Mouse (Mus musculus): ENCODE data around the gene Caskin2. TPM values are rescaled to one million over a fixed set of nuclear protein-coding genes. Genes with fewer than 3 reads are reported as not detected.

Gene Caskin2
- polyA plus RNA-seq, 1 experiment from 2014 or later, result 16.2 TPM

DNA sequence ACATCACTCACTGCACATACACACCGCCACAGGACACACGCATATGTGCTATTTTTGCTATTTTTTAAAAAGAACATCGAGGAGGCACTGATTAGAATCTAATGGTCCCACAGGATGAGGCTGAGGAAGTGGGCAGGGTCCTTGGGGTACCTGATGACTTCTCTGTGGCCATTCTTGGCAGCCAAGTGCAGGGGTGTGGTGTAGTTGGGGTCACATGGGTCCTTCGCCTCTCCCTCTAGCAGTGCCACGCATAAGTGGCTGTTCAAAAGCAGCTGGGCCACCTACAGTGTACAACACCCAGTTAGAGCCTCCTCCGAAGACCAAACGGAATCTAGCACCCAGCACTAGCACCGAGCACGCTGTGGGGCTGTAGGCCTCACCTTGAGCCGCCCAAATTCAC, 7.3 kb downstream of the Caskin2 start:
- no peak overlapping the region for H3K4me3 ChIP-seq (ENCODE audit: low read depth, low read length)
- WGBS, result 97% methylated on average over 10 of the region's 10 CpGs
- H3K36me3 ChIP-seq (ENCODE audit: control insufficient read depth, insufficient read depth, low read length), result peaks cover 41% of the 10 kb centered on the region
- H3K9me3 ChIP-seq (ENCODE audit: control insufficient read depth, low read length), result no peaks in the 10 kb centered on the region
- H3K4me2 ChIP-seq (ENCODE audit: low read depth, severe bottlenecking), result no peak overlapping the region
- 0 out of 2 replicates have a peak, but pooled peaks cover 9% of the 10 kb centered on the region for H3K4me1 ChIP-seq (ENCODE audit: control insufficient read depth, insufficient read depth, low read length)
- H3K27ac ChIP-seq (replicated peaks; ENCODE audit: low read depth, low read length), result no peak overlapping the region
- no peak for DNase-seq (ENCODE audit: low spot score)
- ATAC-seq (ENCODE audit: insufficient number of reproducible peaks, low FRiP score, low TSS enrichment, low read depth), result no peak
- no peaks in the 10 kb centered on the region for H3K27me3 ChIP-seq (ENCODE audit: control insufficient read depth, insufficient read depth, low read length)
- H3K9ac ChIP-seq (ENCODE audit: low read length), result no peak overlapping the region

DNA sequence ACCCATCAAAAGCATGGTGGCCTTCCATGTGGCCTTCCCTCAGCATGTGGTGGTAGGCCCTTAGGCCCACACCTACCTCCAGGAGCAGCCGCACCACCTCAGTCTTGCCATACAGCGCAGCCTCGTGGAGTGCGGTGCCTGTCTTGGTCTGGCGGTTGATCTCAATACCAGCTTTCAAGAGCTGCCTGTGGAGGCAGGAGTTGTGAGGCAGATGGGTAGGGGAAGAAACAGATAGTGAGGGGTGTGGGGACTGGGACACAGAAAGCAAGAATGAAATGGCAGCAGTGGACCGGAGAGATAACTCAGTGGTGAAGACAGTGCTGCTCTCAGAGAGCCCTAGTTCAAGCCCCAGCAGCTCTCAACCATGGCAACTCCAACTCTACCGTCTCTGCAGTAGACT, 8.4 kb downstream of the Caskin2 start:
- Histone ChIP-seq H3K9ac (ENCODE audit: low read length) (no peak overlapping the region), H3K27me3 (ENCODE audit: control insufficient read depth, insufficient read depth, low read length) (no peaks in the 10 kb centered on the region), H3K27ac (replicated peaks; ENCODE audit: low read depth, low read length) (no peak overlapping the region), H3K36me3 (ENCODE audit: control insufficient read depth, insufficient read depth, low read length) (peaks cover 44% of the 10 kb centered on the region), H3K4me3 (ENCODE audit: low read depth, low read length) (no peak overlapping the region), H3K9me3 (ENCODE audit: control insufficient read depth, low read length) (no peaks in the 10 kb centered on the region), H3K4me2 (ENCODE audit: low read depth, severe bottlenecking) (no peak overlapping the region), H3K4me1 (ENCODE audit: control insufficient read depth, insufficient read depth, low read length) (0 out of 2 replicates have a peak, but pooled peaks cover 9% of the 10 kb centered on the region)
- ATAC-seq (ENCODE audit: insufficient number of reproducible peaks, low FRiP score, low TSS enrichment, low read depth) (no peak), DNase-seq (ENCODE audit: low spot score) (no peak)
- WGBS, result 97% methylated on average over 7 of the region's 7 CpGs

- DNase-seq (ENCODE audit: low spot score) (no peak), ATAC-seq (ENCODE audit: insufficient number of reproducible peaks, low FRiP score, low TSS enrichment, low read depth) (no peak)
- H3K9ac ChIP-seq (ENCODE audit: low read length), result no peak overlapping the region
- no peak overlapping the region for H3K27ac ChIP-seq (replicated peaks; ENCODE audit: low read depth, low read length)
- H3K4me3 ChIP-seq (ENCODE audit: low read depth, low read length), result no peak overlapping the region
- no peaks in the 10 kb centered on the region for H3K27me3 ChIP-seq (ENCODE audit: control insufficient read depth, insufficient read depth, low read length)
- 94% methylated on average over 24 of the region's 24 CpGs for WGBS
- H3K4me1 ChIP-seq (ENCODE audit: control insufficient read depth, insufficient read depth, low read length), result no peaks in the 10 kb centered on the region
- H3K4me2 ChIP-seq (ENCODE audit: low read depth, severe bottlenecking), result no peak overlapping the region
- H3K36me3 ChIP-seq (ENCODE audit: control insufficient read depth, insufficient read depth, low read length), result peaks cover 51% of the 10 kb centered on the region
- no peaks in the 10 kb centered on the region for H3K9me3 ChIP-seq (ENCODE audit: control insufficient read depth, low read length)
These were observed 10.2 kb downstream of the Caskin2 start for GRCm38 (mm10) chr11:115803072-115803709.

DNA sequence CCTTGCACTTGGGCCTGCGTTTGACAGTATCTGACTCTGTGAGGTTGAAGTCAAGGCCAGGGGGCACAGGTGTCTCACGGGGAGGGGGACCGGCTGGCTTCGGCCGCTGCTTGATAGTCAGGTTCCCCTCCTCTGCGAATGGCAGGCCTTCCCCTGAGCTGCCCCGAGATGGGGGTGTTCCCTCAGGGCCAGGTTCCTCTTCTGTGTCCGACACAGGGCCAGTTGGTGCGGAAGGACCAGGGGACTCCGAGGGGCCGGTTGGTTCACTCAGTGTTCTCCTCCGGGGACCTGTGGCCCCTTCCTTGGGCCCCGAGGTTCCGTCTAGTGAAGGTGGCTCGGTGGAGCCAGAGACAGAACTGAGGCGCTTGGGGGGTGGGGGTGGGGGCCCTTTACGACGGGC, 12.5 kb downstream of the Caskin2 start:
- no peak overlapping the region for H3K27ac ChIP-seq (replicated peaks; ENCODE audit: low read depth, low read length)
- 93% methylated on average over 18 of the region's 18 CpGs for WGBS
- no peak for ATAC-seq (ENCODE audit: insufficient number of reproducible peaks, low FRiP score, low TSS enrichment, low read depth)

GRCm38 (mm10) chr11:115797665-115798064, 15.8 kb downstream of the Caskin2 start:
- no peak overlapping the region for H3K27ac ChIP-seq (replicated peaks; ENCODE audit: low read depth, low read length)
- no peak for ATAC-seq (ENCODE audit: insufficient number of reproducible peaks, low FRiP score, low TSS enrichment, low read depth)
- no peak overlapping the region for H3K9ac ChIP-seq (ENCODE audit: low read length)
- 89% methylated on average over 9 of the region's 9 CpGs for WGBS
- no peaks in the 10 kb centered on the region for H3K9me3 ChIP-seq (ENCODE audit: control insufficient read depth, low read length)
- peaks cover 52% of the 10 kb centered on the region for H3K36me3 ChIP-seq (ENCODE audit: control insufficient read depth, insufficient read depth, low read length)
- H3K4me1 ChIP-seq (ENCODE audit: control insufficient read depth, insufficient read depth, low read length), result no peaks in the 10 kb centered on the region
- DNase-seq (ENCODE audit: low spot score), result no peak
- no peak overlapping the region for H3K4me3 ChIP-seq (ENCODE audit: low read depth, low read length)
- H3K4me2 ChIP-seq (ENCODE audit: low read depth, severe bottlenecking), result no peak overlapping the region
- no peaks in the 10 kb centered on the region for H3K27me3 ChIP-seq (ENCODE audit: control insufficient read depth, insufficient read depth, low read length)

More for the DNA sequence above, 12.5 kb downstream of the Caskin2 start:
- H3K36me3 ChIP-seq (ENCODE audit: control insufficient read depth, insufficient read depth, low read length), result peaks cover 54% of the 10 kb centered on the region
- no peak for DNase-seq (ENCODE audit: low spot score)
- H3K4me1 ChIP-seq (ENCODE audit: control insufficient read depth, insufficient read depth, low read length), result no peaks in the 10 kb centered on the region
- no peak overlapping the region for H3K4me2 ChIP-seq (ENCODE audit: low read depth, severe bottlenecking)
- no peak overlapping the region for H3K4me3 ChIP-seq (ENCODE audit: low read depth, low read length)
- no peak overlapping the region for H3K9ac ChIP-seq (ENCODE audit: low read length)
- no peaks in the 10 kb centered on the region for H3K27me3 ChIP-seq (ENCODE audit: control insufficient read depth, insufficient read depth, low read length)
- no peaks in the 10 kb centered on the region for H3K9me3 ChIP-seq (ENCODE audit: control insufficient read depth, low read length)

- no peaks in the 10 kb centered on the region for H3K4me1 ChIP-seq (ENCODE audit: control insufficient read depth, insufficient read depth, low read length)
- 82% methylated on average over 15 of the region's 15 CpGs for WGBS
- H3K9me3 ChIP-seq (ENCODE audit: control insufficient read depth, low read length), result no peaks in the 10 kb centered on the region
- peaks cover 50% of the 10 kb centered on the region for H3K36me3 ChIP-seq (ENCODE audit: control insufficient read depth, insufficient read depth, low read length)
- H3K27me3 ChIP-seq (ENCODE audit: control insufficient read depth, insufficient read depth, low read length), result no peaks in the 10 kb centered on the region
- ATAC-seq (ENCODE audit: insufficient number of reproducible peaks, low FRiP score, low TSS enrichment, low read depth), result no peak
- no peak for DNase-seq (ENCODE audit: low spot score)
- no peak overlapping the region for H3K4me2 ChIP-seq (ENCODE audit: low read depth, severe bottlenecking)
- no peak overlapping the region for H3K4me3 ChIP-seq (ENCODE audit: low read depth, low read length)
- no peak overlapping the region for H3K27ac ChIP-seq (replicated peaks; ENCODE audit: low read depth, low read length)
- no peak overlapping the region for H3K9ac ChIP-seq (ENCODE audit: low read length)
These were observed 16.5 kb downstream of the Caskin2 start for GRCm38 (mm10) chr11:115796898-115797297.

DNA sequence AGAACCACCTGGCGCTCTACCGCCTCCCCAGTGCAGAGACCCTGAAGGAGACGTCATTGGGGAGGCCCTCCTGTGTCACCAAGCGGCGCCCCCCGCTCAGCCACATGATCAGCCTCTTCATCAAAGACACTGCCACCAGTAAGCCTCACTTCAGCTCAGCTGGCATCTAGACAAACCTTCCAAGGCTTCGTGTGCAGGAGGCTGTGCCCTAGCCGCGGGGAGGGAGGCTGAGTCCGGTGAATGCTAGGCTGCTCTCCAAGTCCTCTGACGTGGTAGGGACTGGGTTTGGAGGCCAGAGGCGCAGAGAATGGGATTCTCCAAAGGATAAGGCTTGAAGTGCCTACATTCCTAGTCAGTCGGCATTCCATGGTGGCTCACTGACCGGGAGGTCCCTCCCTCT, 21.1 kb downstream of the Caskin2 start:
- DNase-seq (ENCODE audit: low spot score), result no peak
- WGBS, result 91% methylated on average over 14 of the region's 14 CpGs
- H3K36me3 ChIP-seq (ENCODE audit: control insufficient read depth, insufficient read depth, low read length), result peaks cover 25% of the 10 kb centered on the region

DNA sequence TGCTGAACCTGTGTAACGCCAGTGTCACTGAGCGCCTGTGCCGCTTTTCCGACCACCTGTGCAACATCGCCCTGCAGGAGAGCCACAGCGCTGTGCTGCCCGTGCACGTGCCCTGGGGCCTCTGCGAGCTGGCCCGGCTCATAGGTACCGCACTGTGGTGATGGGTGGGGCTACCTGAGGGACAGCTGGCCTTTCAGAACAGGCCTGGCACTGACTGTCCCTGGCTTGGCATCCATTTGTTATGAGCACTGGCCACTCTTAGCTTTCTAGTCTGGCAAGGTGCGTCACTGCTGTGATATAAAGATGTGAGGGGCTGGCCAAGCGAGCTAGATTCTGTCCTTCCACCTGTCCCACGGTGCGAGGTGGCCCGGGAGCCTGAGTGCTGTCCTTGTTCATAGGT, 21.5 kb downstream of the Caskin2 start:
- peaks cover 22% of the 10 kb centered on the region for H3K36me3 ChIP-seq (ENCODE audit: control insufficient read depth, insufficient read depth, low read length)
- 92% methylated on average over 16 of the region's 16 CpGs for WGBS
- ATAC-seq (ENCODE audit: insufficient number of reproducible peaks, low FRiP score, low TSS enrichment, low read depth), result no peak

More for the DNA sequence above, 21.1 kb downstream of the Caskin2 start:
- no peak overlapping the region for H3K27ac ChIP-seq (replicated peaks; ENCODE audit: low read depth, low read length)
- no peak overlapping the region for H3K4me2 ChIP-seq (ENCODE audit: low read depth, severe bottlenecking)
- no peak overlapping the region for H3K4me3 ChIP-seq (ENCODE audit: low read depth, low read length)
- no peaks in the 10 kb centered on the region for H3K9me3 ChIP-seq (ENCODE audit: control insufficient read depth, low read length)
- H3K4me1 ChIP-seq (ENCODE audit: control insufficient read depth, insufficient read depth, low read length), result no peaks in the 10 kb centered on the region
- no peak for ATAC-seq (ENCODE audit: insufficient number of reproducible peaks, low FRiP score, low TSS enrichment, low read depth)
- no peak overlapping the region for H3K9ac ChIP-seq (ENCODE audit: low read length)
- H3K27me3 ChIP-seq (ENCODE audit: control insufficient read depth, insufficient read depth, low read length), result no peaks in the 10 kb centered on the region

GRCm38 (mm10) chr11:115789787-115790186, 23.7 kb downstream of the Caskin2 start:
- H3K27me3 ChIP-seq (ENCODE audit: control insufficient read depth, insufficient read depth, low read length), result no peaks in the 10 kb centered on the region
- H3K4me1 ChIP-seq (ENCODE audit: control insufficient read depth, insufficient read depth, low read length), result no peaks in the 10 kb centered on the region
- no peak overlapping the region for H3K4me2 ChIP-seq (ENCODE audit: low read depth, severe bottlenecking)
- ATAC-seq (ENCODE audit: insufficient number of reproducible peaks, low FRiP score, low TSS enrichment, low read depth), result no peak
- no peak overlapping the region for H3K4me3 ChIP-seq (ENCODE audit: low read depth, low read length)
- no peak overlapping the region for H3K27ac ChIP-seq (replicated peaks; ENCODE audit: low read depth, low read length)
- no peak for DNase-seq (ENCODE audit: low spot score)
- 92% methylated on average over 7 of the region's 7 CpGs for WGBS
- H3K9ac ChIP-seq (ENCODE audit: low read length), result no peak overlapping the region
- H3K9me3 ChIP-seq (ENCODE audit: control insufficient read depth, low read length), result no peaks in the 10 kb centered on the region
- H3K36me3 ChIP-seq (ENCODE audit: control insufficient read depth, insufficient read depth, low read length), result peaks cover 16% of the 10 kb centered on the region

More for the DNA sequence above, 21.5 kb downstream of the Caskin2 start:
- H3K4me1 ChIP-seq (ENCODE audit: control insufficient read depth, insufficient read depth, low read length), result no peaks in the 10 kb centered on the region
- H3K9ac ChIP-seq (ENCODE audit: low read length), result no peak overlapping the region
- no peak overlapping the region for H3K27ac ChIP-seq (replicated peaks; ENCODE audit: low read depth, low read length)
- H3K27me3 ChIP-seq (ENCODE audit: control insufficient read depth, insufficient read depth, low read length), result no peaks in the 10 kb centered on the region
- no peak for DNase-seq (ENCODE audit: low spot score)
- no peak overlapping the region for H3K4me3 ChIP-seq (ENCODE audit: low read depth, low read length)
- H3K9me3 ChIP-seq (ENCODE audit: control insufficient read depth, low read length), result no peaks in the 10 kb centered on the region
- no peak overlapping the region for H3K4me2 ChIP-seq (ENCODE audit: low read depth, severe bottlenecking)

Measured in limb, embryonic 11.5 days (tissue).